Mouse (Mus musculus) adrenal gland, postnatal 0 days (tissue): ENCODE measurements around the gene Usp51. TPM values are rescaled to one million over a fixed set of nuclear protein-coding genes. Genes with fewer than 3 reads are reported as not detected.

ENCODE experiments used
- polyA plus RNA-seq: library from polyadenylated mRNA; unstranded; fragments of >200 nt; fragmentation: Nextera tagmentation; extraction: Ambion mirVana; gene quantifications from 2 replicates; pipeline ENCODE4 v1.2.1, GENCODE M21; 2015

Usp51 gene
- 2.2 and 3.0 TPM in 2 replicates for polyA plus RNA-seq

DNA sequence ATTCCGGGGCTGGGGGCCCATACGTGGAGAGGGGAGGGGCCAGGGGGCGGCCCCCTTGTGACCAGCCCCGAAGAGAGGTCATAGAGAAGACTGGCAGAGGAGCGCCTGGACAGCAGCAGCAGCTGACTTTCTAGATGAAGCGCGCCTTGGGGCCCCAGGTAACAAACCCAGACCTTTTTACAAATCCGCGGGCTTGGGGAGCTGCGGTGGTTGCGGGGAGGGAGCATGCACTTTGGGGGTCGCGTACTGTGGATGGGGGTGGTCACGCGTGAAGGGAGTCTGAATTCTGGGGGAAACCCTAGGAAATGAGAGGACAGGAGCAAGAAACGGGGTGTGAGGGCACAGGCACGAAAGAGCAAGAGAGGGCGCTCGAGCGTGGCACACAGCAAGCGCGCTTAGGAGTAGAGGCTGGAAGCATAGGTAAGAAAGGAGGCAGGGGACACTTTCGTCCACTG lies at the start of gene Usp51:
TSS of gene Usp51 (plus strand) at position 83 of the 455 bp plus-strand sequence.

DNA sequence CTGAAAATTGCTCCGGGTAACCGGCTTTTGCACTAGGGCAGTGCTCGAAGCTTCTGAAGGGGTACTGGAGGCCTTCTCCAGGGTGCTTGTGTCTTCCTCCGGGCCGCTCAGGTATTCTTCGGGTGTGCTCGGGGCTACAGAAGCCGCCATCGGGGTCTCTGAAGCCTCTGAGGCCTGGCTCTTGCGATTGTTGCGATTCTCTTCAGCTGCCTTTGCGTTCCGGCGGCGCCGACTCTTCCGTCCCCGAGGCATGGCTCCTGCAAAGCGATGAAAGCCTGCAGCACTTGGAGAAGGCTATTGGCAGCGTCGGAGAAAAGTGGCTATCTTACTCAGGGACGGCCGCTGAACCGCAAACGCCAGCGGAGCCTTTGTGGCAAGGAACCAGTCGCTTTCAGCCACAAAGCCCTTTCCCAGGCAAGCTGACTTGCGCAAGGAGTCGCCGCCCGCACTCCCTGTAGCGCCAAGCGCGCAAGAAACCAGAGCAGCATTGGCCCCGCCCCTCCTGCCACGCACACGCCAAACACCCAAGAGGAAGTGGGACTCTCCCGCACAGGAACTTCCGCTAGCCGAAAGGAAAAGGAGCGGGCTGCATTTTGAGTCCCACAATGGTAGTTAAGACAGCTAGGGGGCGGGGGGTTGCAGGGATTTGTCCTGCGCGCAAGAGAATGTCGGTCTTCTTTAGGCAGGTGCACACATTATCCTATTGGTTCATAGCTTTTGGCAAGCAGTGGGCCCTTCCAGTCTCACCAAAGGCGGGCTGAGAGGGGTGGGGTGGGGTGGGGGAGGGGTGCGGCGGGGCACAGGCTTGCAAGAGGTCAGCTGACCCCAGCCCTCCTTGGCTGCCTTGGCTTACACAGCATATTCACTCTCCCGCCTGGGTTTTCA lies 31.1 kb downstream of the Usp51 start, which contains the start of gene Mageh1:
TSS of gene Mageh1 (minus strand) at position 489 of the 885 bp plus-strand sequence.

Other genes with a start within 250 kb of the Usp51 start
- gene Shroom2, start 237.0 kb upstream of the Usp51 start, polyA plus RNA-seq: 3.5 and 4.6 TPM in 2 replicates
- 0.17 TPM in 1 of 2 replicates, not detected in the other for gene Gpr143, start 224.5 kb upstream of the Usp51 start, polyA plus RNA-seq
- gene Mageh1, start 31.1 kb downstream of the Usp51 start, polyA plus RNA-seq: 54.2 and 57.8 TPM in 2 replicates
- 0.03 and 0.04 TPM in 2 replicates for gene Foxr2, start 112.3 kb downstream of the Usp51 start, polyA plus RNA-seq
- 1.6 and 1.7 TPM in 2 replicates for gene Rragb, start 133.5 kb downstream of the Usp51 start, polyA plus RNA-seq
- 0.15 and 0.46 TPM in 2 replicates for gene Klf8, start 231.0 kb downstream of the Usp51 start, polyA plus RNA-seq